Mouse (Mus musculus): Measurements from ENCODE around the gene Usp42. TPM values are rescaled to one million over a fixed set of nuclear protein-coding genes. Genes with fewer than 3 reads are reported as not detected.

The Usp42 gene
- polyA plus RNA-seq, 1 experiment from 2014 or later = 26.0 TPM

DNA sequence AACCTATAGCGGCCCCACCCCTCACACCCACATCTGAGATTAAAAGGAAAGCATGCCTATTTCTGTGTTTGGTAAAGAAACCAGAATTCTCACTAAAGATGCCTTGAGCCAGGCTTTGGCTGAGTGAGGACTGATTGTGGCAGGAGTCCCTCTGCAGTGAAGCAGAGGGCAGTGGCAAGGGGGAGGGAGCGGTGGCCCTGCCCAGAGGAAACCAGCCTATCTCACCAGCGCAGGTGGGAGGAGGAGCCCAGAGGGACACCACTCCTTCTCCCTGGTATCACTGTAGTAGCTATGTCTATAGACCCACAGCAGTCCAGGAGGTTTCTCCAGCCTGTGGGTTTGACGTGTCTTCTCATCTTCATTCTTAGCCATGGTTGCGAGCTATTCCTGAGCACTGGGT, 31.8 kb downstream of the Usp42 start:
- Histone ChIP-seq H3K4me2 (ENCODE audit: low read length) (no peak overlapping the region), H3K4me3 (ENCODE audit: low read depth, low read length) (no peak overlapping the region)
- ATAC-seq = no peak

GRCm38 (mm10) chr5:143698454-143698853, 33.6 kb downstream of the Usp42 start:
- Histone ChIP-seq H3K9ac (ENCODE audit: low read depth, low read length) (no peak overlapping the region), H3K27ac (ENCODE audit: low read length) (no peak overlapping the region), H3K36me3 (ENCODE audit: control insufficient read depth, insufficient read depth, low read length) (peaks cover 26% of the 10 kb centered on the region), H3K27me3 (ENCODE audit: control insufficient read depth, insufficient read depth, low read depth, low read length) (no peaks in the 10 kb centered on the region), H3K4me2 (ENCODE audit: low read length) (no peak overlapping the region), H3K4me1 (ENCODE audit: control insufficient read depth, insufficient read depth, low read length) (no peaks in the 10 kb centered on the region), H3K4me3 (ENCODE audit: low read depth, low read length) (no peak overlapping the region), H3K9me3 (replicated peaks; ENCODE audit: control insufficient read depth, low read length, poor library complexity, severe bottlenecking) (no peaks in the 10 kb centered on the region)
- WGBS = 97% methylated on average over 4 of the region's 4 CpGs
- ATAC-seq = no peak

More for the DNA sequence above, 31.8 kb downstream of the Usp42 start:
- Histone ChIP-seq H3K4me1 (ENCODE audit: control insufficient read depth, insufficient read depth, low read length) (no peaks in the 10 kb centered on the region), H3K27me3 (ENCODE audit: control insufficient read depth, insufficient read depth, low read depth, low read length) (no peaks in the 10 kb centered on the region), H3K9ac (ENCODE audit: low read depth, low read length) (no peak overlapping the region), H3K36me3 (ENCODE audit: control insufficient read depth, insufficient read depth, low read length) (peaks cover 26% of the 10 kb centered on the region), H3K9me3 (replicated peaks; ENCODE audit: control insufficient read depth, low read length, poor library complexity, severe bottlenecking) (no peaks in the 10 kb centered on the region), H3K27ac (ENCODE audit: low read length) (no peak overlapping the region)
- 92% methylated on average over 5 of the region's 5 CpGs for WGBS

DNA sequence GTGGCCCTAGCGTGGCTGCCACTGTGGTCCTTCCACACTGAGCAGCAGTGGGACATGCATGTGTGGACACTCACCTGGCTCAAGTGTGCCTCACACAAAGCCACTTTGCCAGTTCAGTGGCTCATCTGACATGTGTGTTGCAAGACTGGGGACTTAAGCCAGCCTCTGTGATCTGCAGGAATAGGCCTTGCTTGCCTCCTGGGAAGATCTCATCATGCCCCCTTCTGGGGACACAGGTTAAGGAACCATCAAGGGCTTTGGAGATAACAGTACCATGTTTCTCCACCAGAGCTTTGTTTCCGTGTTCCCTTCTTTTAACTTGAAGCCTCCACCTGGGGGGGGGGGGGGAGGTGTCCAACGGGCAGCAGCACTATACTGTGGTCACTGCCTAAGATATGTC, 35.8 kb downstream of the Usp42 start:
- H3K9ac ChIP-seq (ENCODE audit: low read depth, low read length) = no peak overlapping the region
- H3K9me3 ChIP-seq (replicated peaks; ENCODE audit: control insufficient read depth, low read length, poor library complexity, severe bottlenecking) = no peaks in the 10 kb centered on the region
- WGBS = 71% methylated on average over 3 of the region's 3 CpGs
- no peak for ATAC-seq
- no peak overlapping the region for H3K27ac ChIP-seq (ENCODE audit: low read length)
- H3K27me3 ChIP-seq (ENCODE audit: control insufficient read depth, insufficient read depth, low read depth, low read length) = no peaks in the 10 kb centered on the region
- peaks cover 9% of the 10 kb centered on the region for H3K36me3 ChIP-seq (ENCODE audit: control insufficient read depth, insufficient read depth, low read length)
- no peaks in the 10 kb centered on the region for H3K4me1 ChIP-seq (ENCODE audit: control insufficient read depth, insufficient read depth, low read length)
- H3K4me2 ChIP-seq (ENCODE audit: low read length) = no peak overlapping the region
- H3K4me3 ChIP-seq (ENCODE audit: low read depth, low read length) = no peak overlapping the region

GRCm38 (mm10) chr5:143690926-143691325, 41.2 kb downstream of the Usp42 start:
- no peak overlapping the region for H3K9ac ChIP-seq (ENCODE audit: low read depth, low read length)
- ATAC-seq = no peak
- H3K4me3 ChIP-seq (ENCODE audit: low read depth, low read length) = no peak overlapping the region
- 95% methylated on average over 5 of the region's 5 CpGs for WGBS
- no peak overlapping the region for H3K27ac ChIP-seq (ENCODE audit: low read length)
- peaks cover 12% of the 10 kb centered on the region for H3K36me3 ChIP-seq (ENCODE audit: control insufficient read depth, insufficient read depth, low read length)
- H3K9me3 ChIP-seq (replicated peaks; ENCODE audit: control insufficient read depth, low read length, poor library complexity, severe bottlenecking) = no peaks in the 10 kb centered on the region
- H3K4me2 ChIP-seq (ENCODE audit: low read length) = no peak overlapping the region
- no peaks in the 10 kb centered on the region for H3K4me1 ChIP-seq (ENCODE audit: control insufficient read depth, insufficient read depth, low read length)
- no peaks in the 10 kb centered on the region for H3K27me3 ChIP-seq (ENCODE audit: control insufficient read depth, insufficient read depth, low read depth, low read length)

- Histone ChIP-seq H3K27ac (ENCODE audit: low read length) (no peak overlapping the region), H3K4me1 (ENCODE audit: control insufficient read depth, insufficient read depth, low read length) (no peaks in the 10 kb centered on the region), H3K9me3 (replicated peaks; ENCODE audit: control insufficient read depth, low read length, poor library complexity, severe bottlenecking) (no peaks in the 10 kb centered on the region), H3K4me3 (ENCODE audit: low read depth, low read length) (no peak overlapping the region), H3K4me2 (ENCODE audit: low read length) (no peak overlapping the region), H3K27me3 (ENCODE audit: control insufficient read depth, insufficient read depth, low read depth, low read length) (no peaks in the 10 kb centered on the region), H3K9ac (ENCODE audit: low read depth, low read length) (no peak overlapping the region), H3K36me3 (ENCODE audit: control insufficient read depth, insufficient read depth, low read length) (peaks cover 9% of the 10 kb centered on the region; the same call in 1 of the 2 replicates)
- no peak for ATAC-seq
- WGBS = 87% methylated on average over 9 of the region's 9 CpGs
These were observed 41.7 kb downstream of the Usp42 start for GRCm38 (mm10) chr5:143690392-143690791.

GRCm38 (mm10) chr5:143687589-143687988, 44.5 kb downstream of the Usp42 start:
- no peak overlapping the region for H3K4me3 ChIP-seq (ENCODE audit: low read depth, low read length)
- no peaks in the 10 kb centered on the region for H3K9me3 ChIP-seq (replicated peaks; ENCODE audit: control insufficient read depth, low read length, poor library complexity, severe bottlenecking)
- no peak overlapping the region for H3K27ac ChIP-seq (ENCODE audit: low read length)
- no peaks in the 10 kb centered on the region for H3K4me1 ChIP-seq (ENCODE audit: control insufficient read depth, insufficient read depth, low read length)
- H3K27me3 ChIP-seq (ENCODE audit: control insufficient read depth, insufficient read depth, low read depth, low read length) = no peaks in the 10 kb centered on the region
- peaks cover 7% of the 10 kb centered on the region; the same call in 1 of the 2 replicates for H3K36me3 ChIP-seq (ENCODE audit: control insufficient read depth, insufficient read depth, low read length)
- no peak for ATAC-seq
- 97% methylated on average over 3 of the region's 3 CpGs for WGBS
- no peak overlapping the region for H3K9ac ChIP-seq (ENCODE audit: low read depth, low read length)
- H3K4me2 ChIP-seq (ENCODE audit: low read length) = no peak overlapping the region

DNA sequence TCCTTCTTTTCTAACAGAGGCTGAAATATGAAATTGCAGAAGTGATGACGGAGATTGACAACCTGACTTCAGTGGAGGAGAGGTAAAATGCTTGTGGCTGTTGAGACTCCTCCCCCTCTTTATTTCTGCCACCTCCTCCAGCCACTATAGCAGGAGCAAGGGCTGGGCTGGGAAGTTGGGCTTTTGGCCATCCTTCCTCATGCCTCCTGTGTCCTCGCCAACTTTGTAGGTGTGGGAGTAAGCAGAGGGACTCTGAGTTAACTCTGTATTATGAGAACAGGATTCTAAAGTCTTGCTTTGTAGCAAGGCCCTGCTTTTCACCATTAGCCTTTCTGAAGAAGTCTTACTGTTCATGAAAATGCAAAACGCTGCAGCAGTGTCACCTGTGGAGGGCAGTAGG, 45.6 kb downstream of the Usp42 start:
- Histone ChIP-seq H3K9me3 (replicated peaks; ENCODE audit: control insufficient read depth, low read length, poor library complexity, severe bottlenecking) (no peaks in the 10 kb centered on the region), H3K9ac (ENCODE audit: low read depth, low read length) (no peak overlapping the region), H3K4me1 (ENCODE audit: control insufficient read depth, insufficient read depth, low read length) (no peaks in the 10 kb centered on the region), H3K27me3 (ENCODE audit: control insufficient read depth, insufficient read depth, low read depth, low read length) (no peaks in the 10 kb centered on the region), H3K4me3 (ENCODE audit: low read depth, low read length) (no peak overlapping the region), H3K4me2 (ENCODE audit: low read length) (no peak overlapping the region), H3K36me3 (ENCODE audit: control insufficient read depth, insufficient read depth, low read length) (peaks cover 7% of the 10 kb centered on the region; the same call in 1 of the 2 replicates), H3K27ac (ENCODE audit: low read length) (no peak overlapping the region)
- WGBS = 89% methylated on average over 3 of the region's 3 CpGs
- no peak for ATAC-seq

GRCm38 (mm10) chr5:143684911-143685390, 47.1 kb downstream of the Usp42 start:
- H3K27ac ChIP-seq (ENCODE audit: low read length) = no peak overlapping the region
- 72% methylated on average over 8 of the region's 8 CpGs for WGBS
- no peaks in the 10 kb centered on the region for H3K4me1 ChIP-seq (ENCODE audit: control insufficient read depth, insufficient read depth, low read length)
- H3K9me3 ChIP-seq (replicated peaks; ENCODE audit: control insufficient read depth, low read length, poor library complexity, severe bottlenecking) = no peaks in the 10 kb centered on the region
- H3K4me3 ChIP-seq (ENCODE audit: low read depth, low read length) = no peak overlapping the region
- ATAC-seq = no peak
- peaks cover 7% of the 10 kb centered on the region; the same call in 1 of the 2 replicates for H3K36me3 ChIP-seq (ENCODE audit: control insufficient read depth, insufficient read depth, low read length)
- no peaks in the 10 kb centered on the region for H3K27me3 ChIP-seq (ENCODE audit: control insufficient read depth, insufficient read depth, low read depth, low read length)
- no peak overlapping the region for H3K4me2 ChIP-seq (ENCODE audit: low read length)
- no peak overlapping the region for H3K9ac ChIP-seq (ENCODE audit: low read depth, low read length)

- no peak overlapping the region for H3K9ac ChIP-seq (ENCODE audit: low read depth, low read length)
- H3K9me3 ChIP-seq (replicated peaks; ENCODE audit: control insufficient read depth, low read length, poor library complexity, severe bottlenecking) = no peaks in the 10 kb centered on the region
- H3K4me2 ChIP-seq (ENCODE audit: low read length) = no peak overlapping the region
- ATAC-seq = no peak
- no peak overlapping the region for H3K4me3 ChIP-seq (ENCODE audit: low read depth, low read length)
- WGBS = 72% methylated on average over 6 of the region's 6 CpGs
- H3K36me3 ChIP-seq (ENCODE audit: control insufficient read depth, insufficient read depth, low read length) = peaks cover 7% of the 10 kb centered on the region; the same call in 1 of the 2 replicates
- H3K27ac ChIP-seq (ENCODE audit: low read length) = no peak overlapping the region
- H3K27me3 ChIP-seq (ENCODE audit: control insufficient read depth, insufficient read depth, low read depth, low read length) = no peaks in the 10 kb centered on the region
- H3K4me1 ChIP-seq (ENCODE audit: control insufficient read depth, insufficient read depth, low read length) = no peaks in the 10 kb centered on the region
These were observed 48.4 kb downstream of the Usp42 start for GRCm38 (mm10) chr5:143683696-143684095.

Data from midbrain, embryonic 16.5 days (tissue).